Mouse (Mus musculus): ENCODE data around the gene Thap12. TPM values are rescaled to one million over a fixed set of nuclear protein-coding genes. Genes with fewer than 3 reads are reported as not detected.

Gene Thap12
- polyA plus RNA-seq, 1 experiment = 4.3 TPM

DNA sequence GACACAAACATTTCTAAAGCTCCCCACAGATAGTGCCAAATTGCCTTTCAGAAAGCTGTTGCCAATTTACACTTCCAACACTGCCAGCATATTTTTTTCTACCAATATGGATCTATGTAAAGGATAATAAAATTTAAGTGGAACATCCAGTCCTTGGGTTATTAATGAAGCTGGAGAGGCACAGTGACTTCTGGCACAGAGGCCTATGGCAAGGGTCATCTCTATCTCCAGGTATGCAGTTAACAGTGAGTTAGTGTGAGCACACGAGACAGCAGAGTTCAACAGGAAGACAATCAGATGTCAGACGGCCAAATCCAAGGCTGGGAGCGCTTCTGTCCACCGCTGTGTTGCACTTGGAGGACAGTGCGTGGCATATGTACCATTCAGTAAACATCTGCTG is 4.9 kb upstream of the Thap12 start:
- H3K4me1 ChIP-seq (ENCODE audit: control insufficient read depth, insufficient read depth, low read length) = peaks cover 9% of the 10 kb centered on the region
- H3K36me3 ChIP-seq (ENCODE audit: control insufficient read depth, insufficient read depth, low read length) = no peaks in the 10 kb centered on the region
- TF ChIP-seq CTCF (IDR thresholded peaks at IDR 0.05; ENCODE audit: control insufficient read depth, insufficient read depth, insufficient replicate concordance, low read depth, low read length) = no peak
- TF ChIP-seq POLR2A (IDR thresholded peaks at IDR 0.05; ENCODE audit: control insufficient read depth, low read depth, low read length) = no peak
- no peaks in the 10 kb centered on the region for H3K27me3 ChIP-seq (ENCODE audit: control insufficient read depth, insufficient read depth, low read length)
- H3K27ac ChIP-seq (ENCODE audit: control insufficient read depth, insufficient read depth, low read depth, low read length) = no peak overlapping the region
- no peak overlapping the region for H3K4me3 ChIP-seq (ENCODE audit: control insufficient read depth, low read depth, low read length)

DNA sequence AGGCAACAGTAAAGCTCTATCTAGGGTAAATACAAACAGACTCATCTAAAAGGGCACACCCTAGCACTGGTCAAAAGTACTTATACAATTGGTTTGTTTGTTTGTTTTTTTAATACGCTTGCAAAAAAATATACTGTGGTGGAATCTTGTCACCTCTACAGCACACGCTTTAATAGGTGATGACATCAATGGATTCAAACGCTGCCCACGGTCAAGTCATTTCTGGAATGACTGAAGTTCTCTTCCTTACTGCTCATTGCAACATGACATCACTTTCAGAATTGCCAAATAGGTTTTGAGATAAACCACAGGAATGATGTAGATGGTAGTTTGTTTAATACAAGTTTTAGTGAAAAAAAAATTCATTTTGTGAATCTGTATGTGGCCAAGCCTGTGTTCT is 4.3 kb upstream of the Thap12 start:
- peaks cover 6% of the 10 kb centered on the region for H3K4me1 ChIP-seq (ENCODE audit: control insufficient read depth, insufficient read depth, low read length)
- TF ChIP-seq CTCF (IDR thresholded peaks at IDR 0.05; ENCODE audit: control insufficient read depth, insufficient read depth, insufficient replicate concordance, low read depth, low read length) = no peak
- H3K27me3 ChIP-seq (ENCODE audit: control insufficient read depth, insufficient read depth, low read length) = no peaks in the 10 kb centered on the region
- no peak overlapping the region for H3K4me3 ChIP-seq (ENCODE audit: control insufficient read depth, low read depth, low read length)
- no peaks in the 10 kb centered on the region for H3K36me3 ChIP-seq (ENCODE audit: control insufficient read depth, insufficient read depth, low read length)
- H3K27ac ChIP-seq (ENCODE audit: control insufficient read depth, insufficient read depth, low read depth, low read length) = no peak overlapping the region

DNA sequence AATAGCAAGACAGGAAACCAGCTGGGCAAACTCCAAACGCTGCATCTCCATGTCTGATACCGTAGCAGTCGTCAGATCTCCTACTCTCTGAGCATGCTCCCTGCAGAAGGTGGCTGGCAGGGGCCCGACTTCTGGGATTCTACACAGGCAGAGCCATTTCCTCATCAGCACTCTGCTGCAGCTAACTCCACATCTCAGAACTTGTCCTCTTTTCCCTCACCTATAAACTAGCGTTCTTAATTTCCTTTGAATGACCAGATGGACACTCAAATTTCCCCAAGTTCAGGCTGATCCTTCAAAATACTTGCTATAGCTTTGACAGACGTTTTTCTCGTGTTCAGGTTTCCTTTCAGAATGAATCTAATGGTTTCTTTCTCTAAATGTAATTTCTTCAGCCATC is 1.1 kb upstream of the Thap12 start:
- Histone ChIP-seq H3K27ac (ENCODE audit: control insufficient read depth, insufficient read depth, low read depth, low read length) (no peak overlapping the region), H3K4me3 (ENCODE audit: control insufficient read depth, low read depth, low read length) (peak overlapping the region; percentile 79; the same call in 1 of the 2 replicates), H3K27me3 (ENCODE audit: control insufficient read depth, insufficient read depth, low read length) (no peaks in the 10 kb centered on the region), H3K4me1 (ENCODE audit: control insufficient read depth, insufficient read depth, low read length) (peaks cover 2% of the 10 kb centered on the region; the same call in 1 of the 2 replicates), H3K36me3 (ENCODE audit: control insufficient read depth, insufficient read depth, low read length) (no peaks in the 10 kb centered on the region)
- no peak for TF ChIP-seq CTCF (IDR thresholded peaks at IDR 0.05; ENCODE audit: control insufficient read depth, insufficient read depth, insufficient replicate concordance, low read depth, low read length)

DNA sequence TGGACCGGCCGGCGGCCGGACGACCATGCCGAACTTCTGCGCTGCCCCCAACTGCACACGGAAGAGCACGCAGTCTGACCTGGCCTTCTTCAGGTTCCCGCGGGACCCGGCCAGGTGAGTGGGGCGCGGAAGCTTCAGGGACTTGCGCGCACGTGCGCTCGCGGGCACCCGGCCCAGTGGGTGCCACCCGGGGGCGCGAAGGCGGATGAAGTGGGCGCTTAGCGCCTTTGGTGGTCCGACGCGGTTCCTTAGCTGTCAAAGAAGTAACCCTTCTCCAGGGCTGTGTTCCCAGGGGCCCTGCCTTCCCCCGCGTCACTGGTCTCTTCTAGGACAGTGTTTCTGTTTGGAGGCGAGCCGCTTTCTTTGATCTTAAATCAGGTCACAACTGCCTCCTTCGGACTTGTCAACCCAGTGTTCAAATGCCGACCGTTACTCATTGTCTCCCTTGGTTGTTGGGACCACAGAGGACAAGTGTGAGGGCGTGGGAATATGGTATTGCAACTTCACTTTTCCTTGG is 520 bp downstream of the Thap12 start:
- H3K36me3 ChIP-seq (ENCODE audit: control insufficient read depth, insufficient read depth, low read length) = no peaks in the 10 kb centered on the region
- peak overlapping the region; percentile 79 for H3K4me3 ChIP-seq (ENCODE audit: control insufficient read depth, low read depth, low read length)
- no peaks in the 10 kb centered on the region for H3K27me3 ChIP-seq (ENCODE audit: control insufficient read depth, insufficient read depth, low read length)
- TF ChIP-seq POLR2A (IDR thresholded peaks at IDR 0.05; ENCODE audit: control insufficient read depth, low read depth, low read length) = no peak
- TF ChIP-seq CTCF (IDR thresholded peaks at IDR 0.05; ENCODE audit: control insufficient read depth, insufficient read depth, insufficient replicate concordance, low read depth, low read length) = no peak
- H3K27ac ChIP-seq (ENCODE audit: control insufficient read depth, insufficient read depth, low read depth, low read length) = peak overlapping the region; percentile 61
- H3K4me1 ChIP-seq (ENCODE audit: control insufficient read depth, insufficient read depth, low read length) = peaks cover 2% of the 10 kb centered on the region; the same call in 1 of the 2 replicates

DNA sequence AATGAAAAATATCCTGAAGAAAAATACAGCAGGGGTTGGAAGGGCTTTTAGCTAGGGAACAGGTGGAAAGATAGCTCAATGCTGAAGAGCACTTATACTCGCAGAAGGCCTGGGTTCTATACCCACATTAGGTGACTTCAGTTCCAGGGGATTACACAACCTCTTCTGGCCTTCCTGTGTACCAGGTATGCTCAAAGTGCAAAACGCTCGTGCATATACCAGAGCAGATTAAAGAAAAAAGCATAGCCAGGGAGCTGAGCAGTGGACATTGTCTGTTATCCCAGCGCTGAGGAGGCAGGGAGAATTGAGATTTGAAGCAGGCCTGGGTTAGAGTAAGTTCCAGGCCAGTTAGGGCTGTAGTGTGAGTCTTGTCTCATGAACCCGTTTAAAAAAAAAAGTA is 1.4 kb downstream of the Thap12 start:
- H3K4me1 ChIP-seq (ENCODE audit: control insufficient read depth, insufficient read depth, low read length) = peaks cover 2% of the 10 kb centered on the region; the same call in 1 of the 2 replicates
- H3K27me3 ChIP-seq (ENCODE audit: control insufficient read depth, insufficient read depth, low read length) = no peaks in the 10 kb centered on the region
- no peak overlapping the region for H3K4me3 ChIP-seq (ENCODE audit: control insufficient read depth, low read depth, low read length)
- TF ChIP-seq POLR2A (IDR thresholded peaks at IDR 0.05; ENCODE audit: control insufficient read depth, low read depth, low read length) (no peak), CTCF (IDR thresholded peaks at IDR 0.05; ENCODE audit: control insufficient read depth, insufficient read depth, insufficient replicate concordance, low read depth, low read length) (no peak)
- no peaks in the 10 kb centered on the region for H3K36me3 ChIP-seq (ENCODE audit: control insufficient read depth, insufficient read depth, low read length)
- no peak overlapping the region for H3K27ac ChIP-seq (ENCODE audit: control insufficient read depth, insufficient read depth, low read depth, low read length)

DNA sequence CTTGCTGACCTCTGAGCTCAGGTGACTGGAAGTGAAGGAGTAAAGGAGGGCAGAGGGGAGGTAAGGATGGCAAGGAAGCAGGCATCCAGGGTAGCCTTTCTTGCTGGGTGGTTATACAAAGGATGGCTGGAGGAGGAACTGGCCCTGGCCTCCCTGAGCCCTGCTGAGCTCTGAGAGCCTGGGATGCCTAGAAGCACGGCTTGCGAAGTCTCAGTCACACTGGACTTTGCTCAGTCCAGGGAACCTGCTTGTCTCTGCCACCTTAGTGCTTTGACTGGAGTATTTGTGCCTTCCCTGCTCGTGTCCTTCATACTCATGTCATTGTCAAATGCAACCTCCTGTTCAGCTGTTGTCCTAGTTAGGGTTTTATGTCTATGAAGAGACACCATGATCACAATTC is 10.8 kb downstream of the Thap12 start:
- Histone ChIP-seq H3K4me3 (ENCODE audit: control insufficient read depth, low read depth, low read length) (no peak overlapping the region), H3K36me3 (ENCODE audit: control insufficient read depth, insufficient read depth, low read length) (peaks cover 2% of the 10 kb centered on the region), H3K27me3 (ENCODE audit: control insufficient read depth, insufficient read depth, low read length) (no peaks in the 10 kb centered on the region), H3K27ac (ENCODE audit: control insufficient read depth, insufficient read depth, low read depth, low read length) (no peak overlapping the region), H3K4me1 (ENCODE audit: control insufficient read depth, insufficient read depth, low read length) (no peaks in the 10 kb centered on the region)
- TF ChIP-seq CTCF (IDR thresholded peaks at IDR 0.05; ENCODE audit: control insufficient read depth, insufficient read depth, insufficient replicate concordance, low read depth, low read length) (no peak), POLR2A (IDR thresholded peaks at IDR 0.05; ENCODE audit: control insufficient read depth, low read depth, low read length) (no peak)

DNA sequence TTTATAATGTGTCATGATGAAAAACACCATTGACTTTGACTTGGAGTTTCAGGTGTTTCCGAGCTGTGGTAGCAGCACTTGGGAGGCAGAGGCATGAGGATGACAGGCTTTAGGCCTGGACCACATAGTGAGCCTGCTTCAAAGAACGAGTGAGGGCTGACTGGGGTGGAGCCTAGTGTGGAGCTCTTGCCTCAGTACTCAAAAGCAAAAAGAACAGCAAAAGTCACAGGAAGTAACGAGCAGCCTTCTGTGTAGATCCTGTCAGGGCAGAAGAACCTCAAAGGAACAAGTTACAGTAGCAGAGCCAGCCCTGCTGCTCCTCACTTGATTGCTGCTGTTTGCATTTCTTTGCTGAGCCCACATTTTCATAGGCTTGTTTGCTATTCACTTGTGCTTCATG is 14.5 kb downstream of the Thap12 start:
- H3K36me3 ChIP-seq (ENCODE audit: control insufficient read depth, insufficient read depth, low read length) = no peaks in the 10 kb centered on the region; the same call in 1 of the 2 replicates
- H3K4me1 ChIP-seq (ENCODE audit: control insufficient read depth, insufficient read depth, low read length) = no peaks in the 10 kb centered on the region

DNA sequence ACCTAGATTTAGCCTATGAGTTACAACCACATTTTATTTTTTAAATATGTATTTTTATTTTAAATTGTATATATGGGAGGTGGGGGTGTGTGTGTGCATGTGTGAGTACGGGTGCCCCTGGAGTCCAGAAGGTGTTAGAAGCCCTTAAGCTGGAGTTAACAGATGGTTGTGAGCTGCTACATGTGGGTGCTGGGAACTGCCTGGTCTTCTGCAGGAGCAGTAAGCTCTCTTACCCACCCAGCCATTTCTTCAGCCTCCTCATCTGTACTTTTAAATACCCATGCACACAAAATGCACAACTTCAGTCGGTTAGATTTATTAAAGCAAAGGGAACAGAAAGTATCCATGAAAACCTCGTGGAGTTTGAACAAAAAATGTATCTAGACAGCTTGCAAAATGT is 16.9 kb downstream of the Thap12 start:
- Histone ChIP-seq H3K27me3 (ENCODE audit: control insufficient read depth, insufficient read depth, low read length) (no peaks in the 10 kb centered on the region), H3K4me3 (ENCODE audit: control insufficient read depth, low read depth, low read length) (no peak overlapping the region), H3K4me1 (ENCODE audit: control insufficient read depth, insufficient read depth, low read length) (no peaks in the 10 kb centered on the region), H3K27ac (ENCODE audit: control insufficient read depth, insufficient read depth, low read depth, low read length) (no peak overlapping the region), H3K36me3 (ENCODE audit: control insufficient read depth, insufficient read depth, low read length) (no peaks in the 10 kb centered on the region; the same call in 1 of the 2 replicates)
- TF ChIP-seq POLR2A (IDR thresholded peaks at IDR 0.05; ENCODE audit: control insufficient read depth, low read depth, low read length) (no peak), CTCF (IDR thresholded peaks at IDR 0.05; ENCODE audit: control insufficient read depth, insufficient read depth, insufficient replicate concordance, low read depth, low read length) (no peak)

More for the DNA sequence above, 14.5 kb downstream of the Thap12 start:
- Histone ChIP-seq H3K4me3 (ENCODE audit: control insufficient read depth, low read depth, low read length) (no peak overlapping the region), H3K27me3 (ENCODE audit: control insufficient read depth, insufficient read depth, low read length) (no peaks in the 10 kb centered on the region), H3K27ac (ENCODE audit: control insufficient read depth, insufficient read depth, low read depth, low read length) (no peak overlapping the region)
- no peak for TF ChIP-seq CTCF (IDR thresholded peaks at IDR 0.05; ENCODE audit: control insufficient read depth, insufficient read depth, insufficient replicate concordance, low read depth, low read length)
- TF ChIP-seq POLR2A (IDR thresholded peaks at IDR 0.05; ENCODE audit: control insufficient read depth, low read depth, low read length) = no peak

All from testis, adult 2 months (tissue).